Mouse (Mus musculus) heart, adult 2 months (tissue): ENCODE measurements around the gene Ttll11.

Experiments
- CTCF ChIP-seq: fragments of 200-600 bp; IDR thresholded peaks from 2 replicates; pipeline ENCODE4 v1.8.1; 2022; ENCODE audit warnings: antibody characterized with exemption, mild to moderate bottlenecking, moderate library complexity
- POLR2A ChIP-seq: fragments of 200-500 bp; IDR thresholded peaks from 2 replicates; pipeline ENCODE4 v1.6.1; 2011; ENCODE audit warnings: mild to moderate bottlenecking, low read depth, low read length, control low read depth; ENCODE audit not compliant: insufficient read depth

GRCm38 (mm10) chr2:35720956-35721355, 258.8 kb downstream of the Ttll11 start:
- TF ChIP-seq CTCF (no peak), POLR2A (no peak)
